Mouse (Mus musculus): Measurements from ENCODE around the gene Slc4a2. TPM values are rescaled to one million over a fixed set of nuclear protein-coding genes. Genes with fewer than 3 reads are reported as not detected.

Gene Slc4a2
- total and polyA plus RNA-seq, 3 experiments = 20.0 to 25.5 (median 24.7) TPM

DNA sequence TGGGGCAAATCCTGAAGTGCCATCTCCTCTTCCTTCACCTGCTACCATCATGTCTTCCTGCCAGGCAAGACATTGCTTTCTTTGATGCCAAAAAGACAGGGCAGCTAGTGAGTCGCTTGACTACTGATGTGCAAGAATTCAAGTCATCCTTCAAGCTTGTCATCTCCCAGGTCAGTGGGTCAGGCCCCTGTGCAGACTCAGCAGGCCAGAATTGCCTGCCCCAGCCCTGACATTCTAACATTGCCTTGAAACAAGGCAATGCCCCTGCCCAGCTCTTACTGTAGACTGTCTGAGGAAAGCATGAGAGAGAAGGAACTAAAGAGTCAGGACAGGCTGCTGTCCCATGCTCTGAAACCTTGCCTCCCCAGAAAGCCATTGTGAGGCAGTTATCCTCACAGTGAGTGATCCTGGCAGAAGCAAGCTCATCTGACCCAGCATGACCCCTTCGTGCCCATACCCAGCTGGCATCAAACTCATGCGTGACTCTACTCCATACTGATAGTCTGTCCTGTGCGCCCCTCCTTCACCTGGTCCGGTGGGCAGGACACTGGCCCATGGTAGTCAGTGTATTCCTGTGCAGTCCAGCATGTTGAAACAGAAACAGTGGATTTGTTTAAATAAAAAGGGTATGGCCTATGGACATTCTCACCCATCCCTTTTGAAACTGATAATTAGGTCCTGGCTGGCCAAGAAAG, 22.6 kb upstream of the Slc4a2 start:
- H3K9me3 ChIP-seq (replicated peaks) = no peaks in the 10 kb centered on the region
- TF ChIP-seq POLR2AphosphoS5 (IDR thresholded peaks at IDR 0.05; ENCODE audit: insufficient replicate concordance, low read depth, low read length) = no peak
- TF ChIP-seq GATA2 (IDR thresholded peaks at IDR 0.05; ENCODE audit: borderline replicate concordance, low read depth, low read length) = no peak
- TF ChIP-seq GATA1 (IDR thresholded peaks at IDR 0.05; ENCODE audit: borderline replicate concordance, low read length) = no peak
- TF ChIP-seq CTCF (IDR thresholded peaks at IDR 0.05; ENCODE audit: low read depth, low read length) = no peak
- no peak for TF ChIP-seq TAL1 (conservative IDR thresholded peaks at IDR 0.05; ENCODE audit: low read depth, low read length)
- peaks cover 10% of the 10 kb centered on the region; the same call in 1 of the 2 replicates for H3K4me1 ChIP-seq (ENCODE audit: insufficient read depth, low read depth, low read length)
- ATAC-seq (ENCODE audit: extremely low read depth, insufficient number of reproducible peaks, low FRiP score, poor library complexity, severe bottlenecking) (no peak), DNase-seq (ENCODE audit: low spot score) (no peak)
- H3K4me3 ChIP-seq (ENCODE audit: low read depth, low read length) = no peak overlapping the region
- H3K27me3 ChIP-seq (ENCODE audit: insufficient read depth, low read length) = no peaks in the 10 kb centered on the region
- peaks cover 91% of the 10 kb centered on the region for H3K36me3 ChIP-seq (replicated peaks)

GRCm38 (mm10) chr5:24401969-24402368, 21.7 kb upstream of the Slc4a2 start:
- no peak for TF ChIP-seq GATA1 (IDR thresholded peaks at IDR 0.05; ENCODE audit: borderline replicate concordance, low read length)
- no peak for TF ChIP-seq POLR2AphosphoS5 (IDR thresholded peaks at IDR 0.05; ENCODE audit: insufficient replicate concordance, low read depth, low read length)
- no peak for TF ChIP-seq CTCF (IDR thresholded peaks at IDR 0.05; ENCODE audit: low read depth, low read length)
- no peak for TF ChIP-seq GATA2 (IDR thresholded peaks at IDR 0.05; ENCODE audit: borderline replicate concordance, low read depth, low read length)
- no peak for TF ChIP-seq TAL1 (conservative IDR thresholded peaks at IDR 0.05; ENCODE audit: low read depth, low read length)
- ATAC-seq (ENCODE audit: extremely low read depth, insufficient number of reproducible peaks, low FRiP score, poor library complexity, severe bottlenecking) (no peak), DNase-seq (ENCODE audit: low spot score) (no peak)
- Histone ChIP-seq H3K4me3 (ENCODE audit: low read depth, low read length) (no peak overlapping the region), H3K27me3 (ENCODE audit: insufficient read depth, low read length) (no peaks in the 10 kb centered on the region), H3K9me3 (replicated peaks) (no peaks in the 10 kb centered on the region), H3K4me1 (ENCODE audit: insufficient read depth, low read depth, low read length) (peaks cover 10% of the 10 kb centered on the region; the same call in 1 of the 2 replicates), H3K36me3 (replicated peaks) (peaks cover 94% of the 10 kb centered on the region)

- H3K36me3 ChIP-seq (replicated peaks) = peaks cover 100% of the 10 kb centered on the region
- peaks cover 3% of the 10 kb centered on the region for H3K4me1 ChIP-seq (ENCODE audit: insufficient read depth, low read depth, low read length)
- no peaks in the 10 kb centered on the region for H3K27me3 ChIP-seq (ENCODE audit: insufficient read depth, low read length)
- no peak overlapping the region for H3K4me3 ChIP-seq (ENCODE audit: low read depth, low read length)
- DNase-seq (ENCODE audit: low spot score) (no peak), ATAC-seq (ENCODE audit: extremely low read depth, insufficient number of reproducible peaks, low FRiP score, poor library complexity, severe bottlenecking) (no peak)
- TF ChIP-seq CTCF (IDR thresholded peaks at IDR 0.05; ENCODE audit: low read depth, low read length) (no peak), POLR2AphosphoS5 (IDR thresholded peaks at IDR 0.05; ENCODE audit: insufficient replicate concordance, low read depth, low read length) (no peak), GATA1 (IDR thresholded peaks at IDR 0.05; ENCODE audit: borderline replicate concordance, low read length) (no peak), GATA2 (IDR thresholded peaks at IDR 0.05; ENCODE audit: borderline replicate concordance, low read depth, low read length) (no peak), TAL1 (conservative IDR thresholded peaks at IDR 0.05; ENCODE audit: low read depth, low read length) (no peak)
- H3K9me3 ChIP-seq (replicated peaks) = no peaks in the 10 kb centered on the region
These were observed 18.9 kb upstream of the Slc4a2 start for GRCm38 (mm10) chr5:24404594-24405360.

DNA sequence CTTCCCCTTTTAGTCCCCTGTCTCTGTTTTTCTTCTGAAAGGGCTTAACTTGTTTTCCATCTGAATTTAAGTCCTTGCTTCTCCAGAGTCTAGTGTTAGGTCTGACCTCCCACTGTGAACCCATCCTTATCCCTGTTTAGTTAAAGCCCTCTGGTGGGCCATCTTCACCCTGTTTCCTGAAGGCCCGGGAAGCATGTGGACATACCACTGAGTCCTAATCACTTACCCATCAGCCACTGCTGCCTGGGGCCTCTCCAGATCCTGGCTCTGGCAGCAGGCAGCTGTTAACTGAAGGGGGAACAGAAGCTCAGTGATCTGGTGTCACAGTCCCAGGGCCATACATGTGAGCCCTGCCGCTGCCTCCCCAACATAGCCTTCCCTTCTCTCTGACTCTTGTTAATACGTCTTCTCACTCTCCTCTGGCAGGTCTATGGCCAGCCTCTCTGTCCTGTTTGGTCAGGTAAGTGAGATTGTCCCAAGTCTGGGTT, 18.2 kb upstream of the Slc4a2 start:
- H3K36me3 ChIP-seq (replicated peaks) = peaks cover 99% of the 10 kb centered on the region
- no peak for ATAC-seq (ENCODE audit: extremely low read depth, insufficient number of reproducible peaks, low FRiP score, poor library complexity, severe bottlenecking)
- no peak overlapping the region for H3K4me3 ChIP-seq (ENCODE audit: low read depth, low read length)

DNA sequence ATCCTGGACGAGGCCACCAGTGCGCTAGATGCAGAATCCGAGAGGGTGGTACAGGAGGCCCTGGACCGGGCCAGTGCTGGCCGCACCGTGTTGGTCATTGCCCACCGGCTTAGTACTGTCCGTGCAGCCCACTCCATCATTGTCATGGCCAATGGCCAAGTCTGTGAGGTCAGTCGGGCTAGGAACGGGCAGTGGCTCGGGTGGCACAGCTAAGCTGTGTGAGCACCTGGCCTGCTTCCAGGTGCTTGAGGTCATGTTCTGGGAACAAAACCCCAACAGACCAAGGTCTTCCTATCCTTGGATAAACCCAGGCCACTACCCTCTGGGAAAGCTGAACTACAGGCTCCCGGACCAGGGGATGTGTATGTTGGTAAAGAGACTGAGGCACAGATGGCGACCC, 15.0 kb upstream of the Slc4a2 start:
- Histone ChIP-seq H3K9me3 (replicated peaks) (no peaks in the 10 kb centered on the region), H3K4me1 (ENCODE audit: insufficient read depth, low read depth, low read length) (peaks cover 2% of the 10 kb centered on the region), H3K27me3 (ENCODE audit: insufficient read depth, low read length) (peaks cover 11% of the 10 kb centered on the region), H3K4me3 (ENCODE audit: low read depth, low read length) (no peak overlapping the region), H3K36me3 (replicated peaks) (peaks cover 70% of the 10 kb centered on the region)
- no peak for ATAC-seq (ENCODE audit: extremely low read depth, insufficient number of reproducible peaks, low FRiP score, poor library complexity, severe bottlenecking)
- no peak for DNase-seq (ENCODE audit: low spot score)
- no peak for TF ChIP-seq GATA1 (IDR thresholded peaks at IDR 0.05; ENCODE audit: borderline replicate concordance, low read length)

More for the DNA sequence above, 18.2 kb upstream of the Slc4a2 start:
- Histone ChIP-seq H3K27me3 (ENCODE audit: insufficient read depth, low read length) (no peaks in the 10 kb centered on the region), H3K9me3 (replicated peaks) (no peaks in the 10 kb centered on the region), H3K4me1 (ENCODE audit: insufficient read depth, low read depth, low read length) (peaks cover 2% of the 10 kb centered on the region)
- TF ChIP-seq GATA2 (IDR thresholded peaks at IDR 0.05; ENCODE audit: borderline replicate concordance, low read depth, low read length) (no peak), GATA1 (IDR thresholded peaks at IDR 0.05; ENCODE audit: borderline replicate concordance, low read length) (no peak), POLR2AphosphoS5 (IDR thresholded peaks at IDR 0.05; ENCODE audit: insufficient replicate concordance, low read depth, low read length) (no peak), TAL1 (conservative IDR thresholded peaks at IDR 0.05; ENCODE audit: low read depth, low read length) (no peak), CTCF (IDR thresholded peaks at IDR 0.05; ENCODE audit: low read depth, low read length) (no peak)
- no peak for DNase-seq (ENCODE audit: low spot score)

- no peak for ATAC-seq (ENCODE audit: extremely low read depth, insufficient number of reproducible peaks, low FRiP score, poor library complexity, severe bottlenecking)
- no peak overlapping the region for H3K4me3 ChIP-seq (ENCODE audit: low read depth, low read length)
- peaks cover 62% of the 10 kb centered on the region for H3K36me3 ChIP-seq (replicated peaks)
- TF ChIP-seq POLR2AphosphoS5 (IDR thresholded peaks at IDR 0.05; ENCODE audit: insufficient replicate concordance, low read depth, low read length) (no peak), GATA1 (IDR thresholded peaks at IDR 0.05; ENCODE audit: borderline replicate concordance, low read length) (no peak), TAL1 (conservative IDR thresholded peaks at IDR 0.05; ENCODE audit: low read depth, low read length) (no peak), CTCF (IDR thresholded peaks at IDR 0.05; ENCODE audit: low read depth, low read length) (no peak), GATA2 (IDR thresholded peaks at IDR 0.05; ENCODE audit: borderline replicate concordance, low read depth, low read length) (no peak)
- peaks cover 19% of the 10 kb centered on the region for H3K27me3 ChIP-seq (ENCODE audit: insufficient read depth, low read length)
- peaks cover 2% of the 10 kb centered on the region for H3K4me1 ChIP-seq (ENCODE audit: insufficient read depth, low read depth, low read length)
- H3K9me3 ChIP-seq (replicated peaks) = no peaks in the 10 kb centered on the region
- no peak for DNase-seq (ENCODE audit: low spot score)
These were observed 14.2 kb upstream of the Slc4a2 start for GRCm38 (mm10) chr5:24409466-24409865.

Measured in G1E (cell line).